Mouse (Mus musculus): ENCODE data around the gene Chst15. TPM values are rescaled to one million over a fixed set of nuclear protein-coding genes. Genes with fewer than 3 reads are reported as not detected.
A peak's percentile ranks its signal among the peaks of the same experiment; 100 is the strongest.

The Chst15 gene
- polyA plus RNA-seq, 1 experiment from 2014 or later: 25.6 TPM

GRCm38 (mm10) chr7:132213460-132213859, 103.6 kb downstream of the Chst15 start:
- Histone ChIP-seq H3K27ac (replicated peaks) (no peak overlapping the region), H3K4me3 (replicated peaks) (no peak overlapping the region), H3K36me3 (no peaks in the 10 kb centered on the region), H3K4me2 (replicated peaks) (no peak overlapping the region), H3K27me3 (no peaks in the 10 kb centered on the region), H3K4me1 (peaks cover 9% of the 10 kb centered on the region; the same call in 1 of the 2 replicates), H3K9me3 (replicated peaks) (no peaks in the 10 kb centered on the region), H3K9ac (no peak overlapping the region)
- 3% methylated on average over 8 of the region's 8 CpGs for WGBS
- ATAC-seq (ENCODE audit: insufficient number of reproducible peaks, low FRiP score, low TSS enrichment, low read depth): no peak

GRCm38 (mm10) chr7:132211920-132212701, 104.9 kb downstream of the Chst15 start:
- H3K4me3 ChIP-seq (replicated peaks): no peak overlapping the region
- WGBS: 65% methylated on average over 6 of the region's 6 CpGs
- no peak overlapping the region for H3K9ac ChIP-seq
- H3K9me3 ChIP-seq (replicated peaks): no peaks in the 10 kb centered on the region
- H3K4me2 ChIP-seq (replicated peaks): no peak overlapping the region
- no peaks in the 10 kb centered on the region for H3K36me3 ChIP-seq
- H3K27me3 ChIP-seq: no peaks in the 10 kb centered on the region
- peaks cover 9% of the 10 kb centered on the region; the same call in 1 of the 2 replicates for H3K4me1 ChIP-seq
- ATAC-seq (ENCODE audit: insufficient number of reproducible peaks, low FRiP score, low TSS enrichment, low read depth): peak; percentile 58; the same call in 1 of the 2 replicates
- no peak overlapping the region; the same call in 1 of the 2 replicates for H3K27ac ChIP-seq (replicated peaks)

- no peak for ATAC-seq (ENCODE audit: insufficient number of reproducible peaks, low FRiP score, low TSS enrichment, low read depth)
Measured at GRCm38 (mm10) chr7:132210616-132211015, 106.4 kb downstream of the Chst15 start.

GRCm38 (mm10) chr7:132208946-132209651, 107.9 kb downstream of the Chst15 start:
- H3K9me3 ChIP-seq (replicated peaks): no peaks in the 10 kb centered on the region
- no peak overlapping the region for H3K4me3 ChIP-seq (replicated peaks)
- peaks cover 15% of the 10 kb centered on the region for H3K4me1 ChIP-seq
- no peak overlapping the region for H3K27ac ChIP-seq (replicated peaks)
- H3K36me3 ChIP-seq: no peaks in the 10 kb centered on the region
- no peak overlapping the region for H3K9ac ChIP-seq
- ATAC-seq (ENCODE audit: insufficient number of reproducible peaks, low FRiP score, low TSS enrichment, low read depth): no peak
- no peak overlapping the region for H3K4me2 ChIP-seq (replicated peaks)
- H3K27me3 ChIP-seq: no peaks in the 10 kb centered on the region
- WGBS: 71% methylated on average over 9 of the region's 9 CpGs

More at GRCm38 (mm10) chr7:132210616-132211015, 106.4 kb downstream of the Chst15 start:
- no peak overlapping the region for H3K4me2 ChIP-seq (replicated peaks)
- H3K27ac ChIP-seq (replicated peaks): no peak overlapping the region
- H3K9ac ChIP-seq: no peak overlapping the region
- H3K9me3 ChIP-seq (replicated peaks): no peaks in the 10 kb centered on the region
- no peaks in the 10 kb centered on the region for H3K27me3 ChIP-seq
- H3K4me1 ChIP-seq: peaks cover 9% of the 10 kb centered on the region; the same call in 1 of the 2 replicates
- 79% methylated on average over 5 of the region's 5 CpGs for WGBS
- H3K4me3 ChIP-seq (replicated peaks): no peak overlapping the region
- H3K36me3 ChIP-seq: no peaks in the 10 kb centered on the region

- no peaks in the 10 kb centered on the region for H3K9me3 ChIP-seq (replicated peaks)
- WGBS: 4% methylated on average over 1 of the region's 1 CpGs
- no peak overlapping the region for H3K4me3 ChIP-seq (replicated peaks)
- ATAC-seq (ENCODE audit: insufficient number of reproducible peaks, low FRiP score, low TSS enrichment, low read depth): peak; percentile 73; the same call in 1 of the 2 replicates
- H3K27me3 ChIP-seq: no peaks in the 10 kb centered on the region
- H3K36me3 ChIP-seq: no peaks in the 10 kb centered on the region
- no peak overlapping the region for H3K9ac ChIP-seq
- H3K4me1 ChIP-seq: peaks cover 12% of the 10 kb centered on the region
- H3K27ac ChIP-seq (replicated peaks): 0 out of 2 replicates have a peak overlapping the region, but pooled peaks have one; percentile 22
- H3K4me2 ChIP-seq (replicated peaks): 0 out of 2 replicates have a peak overlapping the region, but pooled peaks have one; percentile 4
Measured at GRCm38 (mm10) chr7:132204073-132204612, 112.9 kb downstream of the Chst15 start.

GRCm38 (mm10) chr7:132199686-132200085, 117.3 kb downstream of the Chst15 start:
- Histone ChIP-seq H3K4me2 (replicated peaks) (no peak overlapping the region), H3K27me3 (no peaks in the 10 kb centered on the region), H3K36me3 (no peaks in the 10 kb centered on the region), H3K9me3 (replicated peaks) (no peaks in the 10 kb centered on the region), H3K9ac (no peak overlapping the region), H3K4me1 (peaks cover 11% of the 10 kb centered on the region), H3K27ac (replicated peaks) (no peak overlapping the region), H3K4me3 (replicated peaks) (no peak overlapping the region)
- 46% methylated on average over 6 of the region's 6 CpGs for WGBS
- no peak for ATAC-seq (ENCODE audit: insufficient number of reproducible peaks, low FRiP score, low TSS enrichment, low read depth)

- Histone ChIP-seq H3K27me3 (no peaks in the 10 kb centered on the region), H3K9me3 (replicated peaks) (no peaks in the 10 kb centered on the region), H3K27ac (replicated peaks) (no peak overlapping the region), H3K36me3 (no peaks in the 10 kb centered on the region), H3K9ac (no peak overlapping the region), H3K4me3 (replicated peaks) (no peak overlapping the region), H3K4me1 (0 out of 2 replicates have a peak, but pooled peaks cover 3% of the 10 kb centered on the region), H3K4me2 (replicated peaks) (no peak overlapping the region)
- WGBS: 89% methylated on average over 1 of the region's 1 CpGs
- ATAC-seq (ENCODE audit: insufficient number of reproducible peaks, low FRiP score, low TSS enrichment, low read depth): no peak
Measured at GRCm38 (mm10) chr7:132198806-132199205, 118.2 kb downstream of the Chst15 start.

- no peak for ATAC-seq (ENCODE audit: insufficient number of reproducible peaks, low FRiP score, low TSS enrichment, low read depth)
- Histone ChIP-seq H3K4me1 (0 out of 2 replicates have a peak, but pooled peaks cover 3% of the 10 kb centered on the region), H3K36me3 (no peaks in the 10 kb centered on the region), H3K9me3 (replicated peaks) (no peaks in the 10 kb centered on the region), H3K4me3 (replicated peaks) (no peak overlapping the region), H3K27me3 (no peaks in the 10 kb centered on the region), H3K4me2 (replicated peaks) (no peak overlapping the region), H3K27ac (replicated peaks) (no peak overlapping the region), H3K9ac (no peak overlapping the region)
- WGBS: 30% methylated on average over 7 of the region's 7 CpGs
Measured at GRCm38 (mm10) chr7:132197817-132198475, 119.1 kb downstream of the Chst15 start.

- H3K27me3 ChIP-seq: no peaks in the 10 kb centered on the region
- no peaks in the 10 kb centered on the region for H3K36me3 ChIP-seq
- 0 out of 2 replicates have a peak, but pooled peaks cover 3% of the 10 kb centered on the region for H3K4me1 ChIP-seq
- WGBS: 86% methylated on average over 1 of the region's 1 CpGs
- H3K4me3 ChIP-seq (replicated peaks): no peak overlapping the region
- no peak overlapping the region for H3K9ac ChIP-seq
- no peak overlapping the region for H3K27ac ChIP-seq (replicated peaks)
- no peak for ATAC-seq (ENCODE audit: insufficient number of reproducible peaks, low FRiP score, low TSS enrichment, low read depth)
- H3K9me3 ChIP-seq (replicated peaks): no peaks in the 10 kb centered on the region
- H3K4me2 ChIP-seq (replicated peaks): no peak overlapping the region
Measured at GRCm38 (mm10) chr7:132196581-132196980, 120.4 kb downstream of the Chst15 start.

GRCm38 (mm10) chr7:132193606-132194005, 123.4 kb downstream of the Chst15 start:
- no peaks in the 10 kb centered on the region for H3K36me3 ChIP-seq
- no peaks in the 10 kb centered on the region; the same call in 1 of the 2 replicates for H3K27me3 ChIP-seq
- H3K4me3 ChIP-seq (replicated peaks): no peak overlapping the region
- no peak overlapping the region for H3K9ac ChIP-seq
- H3K9me3 ChIP-seq (replicated peaks): no peaks in the 10 kb centered on the region
- WGBS: 89% methylated on average over 2 of the region's 2 CpGs
- H3K27ac ChIP-seq (replicated peaks): no peak overlapping the region
- ATAC-seq (ENCODE audit: insufficient number of reproducible peaks, low FRiP score, low TSS enrichment, low read depth): no peak
- H3K4me1 ChIP-seq: no peaks in the 10 kb centered on the region
- no peak overlapping the region for H3K4me2 ChIP-seq (replicated peaks)

GRCm38 (mm10) chr7:132187456-132187855, 129.6 kb downstream of the Chst15 start:
- Histone ChIP-seq H3K36me3 (no peaks in the 10 kb centered on the region), H3K27ac (replicated peaks) (no peak overlapping the region), H3K4me3 (replicated peaks) (no peak overlapping the region), H3K9ac (no peak overlapping the region), H3K4me1 (peaks cover 12% of the 10 kb centered on the region), H3K9me3 (replicated peaks) (no peaks in the 10 kb centered on the region), H3K27me3 (no peaks in the 10 kb centered on the region; the same call in 1 of the 2 replicates), H3K4me2 (replicated peaks) (no peak overlapping the region)
- ATAC-seq (ENCODE audit: insufficient number of reproducible peaks, low FRiP score, low TSS enrichment, low read depth): no peak
- WGBS: 15% methylated on average over 3 of the region's 3 CpGs

Data from embryonic facial prominence, embryonic 15.5 days (tissue).